Mouse (Mus musculus): ENCODE measurements around the gene Gp5. TPM values are rescaled to one million over a fixed set of nuclear protein-coding genes. Genes with fewer than 3 reads are reported as not detected.

The Gp5 gene
- total and polyA plus RNA-seq, 2 experiments from 2014 or later = 0.24 to 0.82 TPM

GRCm38 (mm10) chr16:30261341-30261740 lies 49.2 kb downstream of the Gp5 start:
- 83% methylated on average over 9 of the region's 9 CpGs for WGBS
- no peak for TF ChIP-seq CTCF (IDR thresholded peaks at IDR 0.05; ENCODE audit: low read depth)
- H3K4me2 ChIP-seq (ENCODE audit: low read depth) = no peak overlapping the region
- no peaks in the 10 kb centered on the region for H3K9me3 ChIP-seq (ENCODE audit: low read length)
- ATAC-seq = no peak
- no peak overlapping the region for H3K9ac ChIP-seq
- no peak for DNase-seq
- H3K4me3 ChIP-seq (ENCODE audit: low read depth, low read length) = no peak overlapping the region
- no peaks in the 10 kb centered on the region for H3K4me1 ChIP-seq (ENCODE audit: insufficient read depth)
- no peaks in the 10 kb centered on the region for H3K36me3 ChIP-seq (ENCODE audit: insufficient read depth)
- no peaks in the 10 kb centered on the region for H3K27me3 ChIP-seq (ENCODE audit: insufficient read depth, low read length)
- no peak overlapping the region for H3K27ac ChIP-seq (ENCODE audit: low read depth, low read length)

- WGBS = 88% methylated on average over 15 of the region's 15 CpGs
- H3K27ac ChIP-seq (ENCODE audit: low read depth, low read length) = no peak overlapping the region
- H3K27me3 ChIP-seq (ENCODE audit: insufficient read depth, low read length) = no peaks in the 10 kb centered on the region
- no peaks in the 10 kb centered on the region for H3K9me3 ChIP-seq (ENCODE audit: low read length)
- no peak for DNase-seq
- no peaks in the 10 kb centered on the region for H3K36me3 ChIP-seq (ENCODE audit: insufficient read depth)
- no peak for TF ChIP-seq CTCF (IDR thresholded peaks at IDR 0.05; ENCODE audit: low read depth)
- no peak overlapping the region for H3K4me3 ChIP-seq (ENCODE audit: low read depth, low read length)
- no peaks in the 10 kb centered on the region for H3K4me1 ChIP-seq (ENCODE audit: insufficient read depth)
- ATAC-seq = no peak
- no peak overlapping the region for H3K9ac ChIP-seq
- no peak overlapping the region for H3K4me2 ChIP-seq (ENCODE audit: low read depth)
Measured at GRCm38 (mm10) chr16:30260012-30260635, 50.5 kb downstream of the Gp5 start.

GRCm38 (mm10) chr16:30259444-30259843 lies 51.1 kb downstream of the Gp5 start:
- ATAC-seq = no peak
- no peak for TF ChIP-seq CTCF (IDR thresholded peaks at IDR 0.05; ENCODE audit: low read depth)
- 91% methylated on average over 10 of the region's 10 CpGs for WGBS

GRCm38 (mm10) chr16:30258441-30258840 lies 52.1 kb downstream of the Gp5 start:
- Histone ChIP-seq H3K4me1 (ENCODE audit: insufficient read depth) (no peaks in the 10 kb centered on the region), H3K36me3 (ENCODE audit: insufficient read depth) (no peaks in the 10 kb centered on the region), H3K9me3 (ENCODE audit: low read length) (no peaks in the 10 kb centered on the region), H3K27ac (ENCODE audit: low read depth, low read length) (no peak overlapping the region), H3K4me2 (ENCODE audit: low read depth) (no peak overlapping the region), H3K27me3 (ENCODE audit: insufficient read depth, low read length) (no peaks in the 10 kb centered on the region), H3K4me3 (ENCODE audit: low read depth, low read length) (no peak overlapping the region), H3K9ac (no peak overlapping the region)
- ATAC-seq (no peak), DNase-seq (no peak)
- 90% methylated on average over 7 of the region's 7 CpGs for WGBS
- no peak for TF ChIP-seq CTCF (IDR thresholded peaks at IDR 0.05; ENCODE audit: low read depth)

More at GRCm38 (mm10) chr16:30259444-30259843, 51.1 kb downstream of the Gp5 start:
- H3K4me1 ChIP-seq (ENCODE audit: insufficient read depth) = no peaks in the 10 kb centered on the region
- H3K4me2 ChIP-seq (ENCODE audit: low read depth) = no peak overlapping the region
- DNase-seq = no peak
- H3K36me3 ChIP-seq (ENCODE audit: insufficient read depth) = no peaks in the 10 kb centered on the region
- H3K4me3 ChIP-seq (ENCODE audit: low read depth, low read length) = no peak overlapping the region
- H3K27me3 ChIP-seq (ENCODE audit: insufficient read depth, low read length) = no peaks in the 10 kb centered on the region
- H3K9ac ChIP-seq = no peak overlapping the region
- no peak overlapping the region for H3K27ac ChIP-seq (ENCODE audit: low read depth, low read length)
- H3K9me3 ChIP-seq (ENCODE audit: low read length) = no peaks in the 10 kb centered on the region

GRCm38 (mm10) chr16:30257718-30258117 lies 52.9 kb downstream of the Gp5 start:
- Histone ChIP-seq H3K36me3 (ENCODE audit: insufficient read depth) (no peaks in the 10 kb centered on the region), H3K4me3 (ENCODE audit: low read depth, low read length) (no peak overlapping the region), H3K27ac (ENCODE audit: low read depth, low read length) (no peak overlapping the region), H3K27me3 (ENCODE audit: insufficient read depth, low read length) (no peaks in the 10 kb centered on the region), H3K4me1 (ENCODE audit: insufficient read depth) (no peaks in the 10 kb centered on the region), H3K4me2 (ENCODE audit: low read depth) (no peak overlapping the region), H3K9me3 (ENCODE audit: low read length) (no peaks in the 10 kb centered on the region), H3K9ac (no peak overlapping the region)
- TF ChIP-seq CTCF (IDR thresholded peaks at IDR 0.05; ENCODE audit: low read depth) = no peak
- 82% methylated on average over 9 of the region's 9 CpGs for WGBS
- DNase-seq (no peak), ATAC-seq (no peak)

Other genes starting within 250 kb of the Gp5 start
- gene Hes1, start 246.4 kb downstream of the Gp5 start, total RNA-seq (2014; rRNA removed) = 6.9 and 11.2 TPM in 2 replicates
- 11.2 and 13.1 TPM in 2 replicates for gene Hes1, start 246.4 kb downstream of the Gp5 start, polyA plus RNA-seq (2015; fragmentation: Nextera tagmentation; extraction: Ambion mirVana)
- not detected in 2 replicates for gene Cpn2, start 43.3 kb downstream of the Gp5 start, total RNA-seq (2014; rRNA removed)
- not detected in 2 replicates for gene Cpn2, start 43.3 kb downstream of the Gp5 start, polyA plus RNA-seq (2015; fragmentation: Nextera tagmentation; extraction: Ambion mirVana)
- 0.15 and 0.48 TPM in 2 replicates for gene Lrrc15, start 27.5 kb downstream of the Gp5 start, total RNA-seq (2014; rRNA removed)
- 0.04 and 0.12 TPM in 2 replicates for gene Lrrc15, start 27.5 kb downstream of the Gp5 start, polyA plus RNA-seq (2015; fragmentation: Nextera tagmentation; extraction: Ambion mirVana)
- 27.9 and 35.0 TPM in 2 replicates for gene Atp13a3, start 95.2 kb upstream of the Gp5 start, total RNA-seq (2014; rRNA removed)
- 4.0 and 6.1 TPM in 2 replicates for gene Atp13a3, start 95.2 kb upstream of the Gp5 start, polyA plus RNA-seq (2015; fragmentation: Nextera tagmentation; extraction: Ambion mirVana)
- gene Tmem44, start 240.1 kb upstream of the Gp5 start, total RNA-seq (2014; rRNA removed) = 107 and 113 TPM in 2 replicates
- gene Tmem44, start 240.1 kb upstream of the Gp5 start, polyA plus RNA-seq (2015; fragmentation: Nextera tagmentation; extraction: Ambion mirVana) = 66.1 and 66.6 TPM in 2 replicates

All from forebrain, postnatal 0 days (tissue).